Mouse (Mus musculus) naive thymus-derived CD4-positive, alpha-beta T cell, adult 2 months (primary cell): ENCODE data around the gene Iqgap2.
A peak's percentile ranks its signal among the peaks of the same experiment; 100 is the strongest.

Source experiments
- DNase-seq: peaks from one replicate; pipeline ENCODE4 v3.0.0-alpha.2; 2011; ENCODE audit warnings: low read depth

Iqgap2 gene

GRCm38 (mm10) chr13:95891491-95891925 is at the start of gene Iqgap2:
TSS of gene Iqgap2 (minus strand) at chr13:95891922.
- no peak for DNase-seq

- DNase-seq = no peak
Observed at GRCm38 (mm10) chr13:95940811-95941210, 49.1 kb upstream of the Iqgap2 start.

- DNase-seq = no peak
Observed at GRCm38 (mm10) chr13:95924201-95924621, 32.5 kb upstream of the Iqgap2 start.

GRCm38 (mm10) chr13:95922626-95923025 is 30.9 kb upstream of the Iqgap2 start:
- DNase-seq = no peak

- DNase-seq = no peak
Observed at GRCm38 (mm10) chr13:95918624-95919284, 27.0 kb upstream of the Iqgap2 start.

GRCm38 (mm10) chr13:95913046-95913406 is 21.3 kb upstream of the Iqgap2 start:
- DNase-seq = peak; percentile 46

GRCm38 (mm10) chr13:95912157-95913045 is 20.7 kb upstream of the Iqgap2 start:
- DNase-seq = no peak

- no peak for DNase-seq
Observed at GRCm38 (mm10) chr13:95910270-95910669, 18.5 kb upstream of the Iqgap2 start.

GRCm38 (mm10) chr13:95909244-95909643 is 17.5 kb upstream of the Iqgap2 start:
- no peak for DNase-seq

- no peak for DNase-seq
Observed at GRCm38 (mm10) chr13:95902696-95903095, 11.0 kb upstream of the Iqgap2 start.

- no peak for DNase-seq
Observed at GRCm38 (mm10) chr13:95899885-95900650, 8.3 kb upstream of the Iqgap2 start.

- DNase-seq = no peak
Observed at GRCm38 (mm10) chr13:95896501-95896900, 4.8 kb upstream of the Iqgap2 start.

GRCm38 (mm10) chr13:95893166-95893565 is 1.4 kb upstream of the Iqgap2 start:
- DNase-seq = peak; percentile 51

GRCm38 (mm10) chr13:95892611-95893145 is 956 bp upstream of the Iqgap2 start:
- no peak for DNase-seq

GRCm38 (mm10) chr13:95891926-95892610 is 346 bp upstream of the Iqgap2 start:
- DNase-seq = peak; percentile 94

GRCm38 (mm10) chr13:95890851-95891471 is 761 bp downstream of the Iqgap2 start:
- peak; percentile 79 for DNase-seq

GRCm38 (mm10) chr13:95889981-95890545 is 1.7 kb downstream of the Iqgap2 start:
- peak; percentile 50 for DNase-seq

GRCm38 (mm10) chr13:95889366-95889765 is 2.4 kb downstream of the Iqgap2 start:
- DNase-seq = no peak

- DNase-seq = no peak
Observed at GRCm38 (mm10) chr13:95888621-95889020, 3.1 kb downstream of the Iqgap2 start.

GRCm38 (mm10) chr13:95888170-95888569 is 3.6 kb downstream of the Iqgap2 start:
- no peak for DNase-seq

GRCm38 (mm10) chr13:95887375-95887774 is 4.3 kb downstream of the Iqgap2 start:
- no peak for DNase-seq
